Mouse (Mus musculus) myocyte (in vitro differentiated cells): Measurements from ENCODE around the gene Syn3. TPM values are rescaled to one million over a fixed set of nuclear protein-coding genes. Genes with fewer than 3 reads are reported as not detected.
A peak's percentile ranks its signal among the peaks of the same experiment; 100 is the strongest.

Source experiments
- H3K27me3 ChIP-seq: one replicate; pipeline ENCODE4 v1.6.1; 2011; ENCODE audit not compliant: control insufficient read depth, insufficient read depth, insufficient read length
- H3K36me3 ChIP-seq: one replicate; pipeline ENCODE4 v1.6.1; 2011; ENCODE audit not compliant: control insufficient read depth, insufficient read depth
- H3K4me2 ChIP-seq: one replicate; pipeline ENCODE4 v1.6.1; 2011; ENCODE audit warnings: low read depth, control low read depth
- H3K4me3 ChIP-seq: one replicate; pipeline ENCODE4 v1.5.1; 2011; ENCODE audit warnings: mild to moderate bottlenecking, control low read depth, moderate library complexity
- H3K79me2 ChIP-seq: one replicate; pipeline ENCODE4 v1.6.1; 2011; ENCODE audit not compliant: control insufficient read depth, insufficient read depth
- H3ac ChIP-seq: one replicate; pipeline ENCODE4 v1.6.1; 2011; ENCODE audit not compliant: control insufficient read depth, insufficient read length
- CEBPB ChIP-seq: IDR thresholded peaks from 2 replicates; pipeline ENCODE4 v1.6.1; 2011; ENCODE audit warnings: mild to moderate bottlenecking, moderate library complexity; ENCODE audit not compliant: poor library complexity, insufficient read depth, severe bottlenecking
- E2F4 ChIP-seq: IDR thresholded peaks from one replicate; pipeline ENCODE4 v1.6.1; 2011; ENCODE audit warnings: mild to moderate bottlenecking, control low read depth, moderate library complexity; ENCODE audit not compliant: insufficient read depth
- MAX ChIP-seq: IDR thresholded peaks from one replicate; pipeline ENCODE4 v1.6.1; 2011; ENCODE audit warnings: low read depth, mild to moderate bottlenecking, control low read depth
- MYOD1 ChIP-seq, 3 experiments: IDR thresholded peaks; one replicate each; pipeline ENCODE4 v1.6.1; 2011; ENCODE audit warnings: control low read depth in 2 of 3, low read depth in 2 of 3, mild to moderate bottlenecking in 2 of 3, moderate library complexity in 1 of 3; ENCODE audit not compliant: insufficient read length in 2 of 3, control insufficient read depth in 1 of 3
- MYOG ChIP-seq, 3 experiments: IDR thresholded peaks; one replicate each; pipeline ENCODE4 v1.6.1; 2011; ENCODE audit warnings: control low read depth in 2 of 3, low read depth in 2 of 3, mild to moderate bottlenecking in 2 of 3; ENCODE audit not compliant: insufficient read length in 2 of 3, control insufficient read depth in 1 of 3, insufficient read depth in 1 of 3
- POLR2A ChIP-seq: IDR thresholded peaks from one replicate; pipeline ENCODE4 v1.6.1; 2011; ENCODE audit warnings: low read depth, mild to moderate bottlenecking, control low read depth, moderate library complexity; ENCODE audit not compliant: insufficient read length
- POLR2AphosphoS2 ChIP-seq: IDR thresholded peaks from one replicate; pipeline ENCODE4 v1.6.1; 2011; ENCODE audit warnings: low read depth, control low read depth; ENCODE audit not compliant: insufficient read length
- REST ChIP-seq: IDR thresholded peaks from one replicate; pipeline ENCODE4 v1.6.1; 2011; ENCODE audit warnings: mild to moderate bottlenecking, control low read depth, moderate library complexity; ENCODE audit not compliant: insufficient read depth, insufficient read length
- SRF ChIP-seq: IDR thresholded peaks from one replicate; pipeline ENCODE4 v1.6.1; 2011; ENCODE audit warnings: low read depth; ENCODE audit not compliant: control insufficient read depth, insufficient read length
- TCF12 ChIP-seq: IDR thresholded peaks from one replicate; pipeline ENCODE4 v1.6.1; 2011; ENCODE audit warnings: mild to moderate bottlenecking, control low read depth; ENCODE audit not compliant: poor library complexity, insufficient read depth, severe bottlenecking
- TCF3 ChIP-seq: IDR thresholded peaks from one replicate; pipeline ENCODE4 v1.6.1; 2011; ENCODE audit warnings: low read depth, control low read depth; ENCODE audit not compliant: insufficient read length
- USF1 ChIP-seq: IDR thresholded peaks from one replicate; pipeline ENCODE4 v1.6.1; 2011; ENCODE audit warnings: low read depth, mild to moderate bottlenecking, control low read depth, moderate library complexity
- polyA plus RNA-seq: library from polyadenylated mRNA; unstranded; fragments of >200 nt; fragmentation: generic; extraction: Trizol; gene quantifications from one replicate; pipeline ENCODE4 v1.2.1, GENCODE M21; 2012; ENCODE audit warnings: missing spikeins

Syn3 gene
- polyA plus RNA-seq, 1 experiment = 0.08 TPM

DNA sequence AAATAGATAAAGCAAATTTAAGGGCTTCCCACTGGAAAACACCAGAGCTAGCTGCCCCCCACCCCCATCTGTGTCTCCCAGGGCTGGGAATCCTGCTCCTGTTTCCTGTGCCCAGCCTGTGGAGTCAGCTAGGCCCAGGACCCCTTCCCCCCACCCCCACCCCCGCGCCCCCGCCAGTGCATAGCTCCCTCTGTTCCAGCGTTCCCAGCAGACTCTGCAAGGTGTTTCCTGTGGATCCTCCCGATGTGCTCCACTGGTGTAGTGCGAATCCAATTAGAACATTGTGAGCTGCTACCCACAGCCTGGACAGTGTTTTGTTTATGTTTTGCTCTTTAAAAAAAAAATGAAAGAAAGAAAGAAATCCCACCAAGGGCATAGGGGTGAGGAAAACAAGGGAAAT lies 173.4 kb downstream of the Syn3 start:
- H3K4me3 ChIP-seq = no peak overlapping the region
- no peak overlapping the region for H3K4me2 ChIP-seq
- H3K27me3 ChIP-seq = no peaks in the 10 kb centered on the region
- peaks cover 7% of the 10 kb centered on the region for H3K79me2 ChIP-seq
- TF ChIP-seq E2F4 (no peak), MYOD1 (IDR thresholded peaks at IDR 0.05; ENCODE audit: control insufficient read depth in 1 of 3, insufficient read length in 2 of 3, low read depth in 2 of 3) (no peak), POLR2A (no peak), POLR2AphosphoS2 (no peak), CEBPB (no peak), MYOG (IDR thresholded peaks at IDR 0.05; ENCODE audit: control insufficient read depth in 1 of 3, insufficient read depth in 1 of 3, insufficient read length in 2 of 3, low read depth in 2 of 3) (no peak), TCF3 (no peak), USF1 (no peak), TCF12 (no peak), SRF (no peak), MAX (no peak), REST (no peak)
- no peak overlapping the region for H3ac ChIP-seq
- no peaks in the 10 kb centered on the region for H3K36me3 ChIP-seq

- no peak overlapping the region for H3K4me3 ChIP-seq
- no peak overlapping the region for H3ac ChIP-seq
- no peaks in the 10 kb centered on the region for H3K27me3 ChIP-seq
- TF ChIP-seq MYOD1 (IDR thresholded peaks at IDR 0.05; ENCODE audit: control insufficient read depth in 1 of 3, insufficient read length in 2 of 3, low read depth in 2 of 3) = no peak
- no peak for TF ChIP-seq CEBPB
- no peak for TF ChIP-seq TCF3
- H3K36me3 ChIP-seq = no peaks in the 10 kb centered on the region
- no peak overlapping the region for H3K4me2 ChIP-seq
- peaks cover 14% of the 10 kb centered on the region for H3K79me2 ChIP-seq
Measured at GRCm38 (mm10) chr10:86323275-86323994, 175.3 kb downstream of the Syn3 start.

- TF ChIP-seq USF1 (no peak), TCF12 (peak; percentile 30), POLR2A (no peak), TCF3 (no peak), MYOG (IDR thresholded peaks at IDR 0.05; ENCODE audit: control insufficient read depth in 1 of 3, insufficient read depth in 1 of 3, insufficient read length in 2 of 3, low read depth in 2 of 3) (peak in 2 of 3 experiments; percentile 45 to 64), POLR2AphosphoS2 (no peak), CEBPB (no peak), E2F4 (no peak), REST (no peak), SRF (no peak), MAX (no peak), MYOD1 (IDR thresholded peaks at IDR 0.05; ENCODE audit: control insufficient read depth in 1 of 3, insufficient read length in 2 of 3, low read depth in 2 of 3) (peak; percentile 41 to 75 (median 72))
- H3K4me3 ChIP-seq = no peak overlapping the region
- H3ac ChIP-seq = no peak overlapping the region
- H3K36me3 ChIP-seq = no peaks in the 10 kb centered on the region
- H3K27me3 ChIP-seq = no peaks in the 10 kb centered on the region
- no peak overlapping the region for H3K4me2 ChIP-seq
- peaks cover 14% of the 10 kb centered on the region for H3K79me2 ChIP-seq
Measured at GRCm38 (mm10) chr10:86322006-86322405, 176.7 kb downstream of the Syn3 start.

DNA sequence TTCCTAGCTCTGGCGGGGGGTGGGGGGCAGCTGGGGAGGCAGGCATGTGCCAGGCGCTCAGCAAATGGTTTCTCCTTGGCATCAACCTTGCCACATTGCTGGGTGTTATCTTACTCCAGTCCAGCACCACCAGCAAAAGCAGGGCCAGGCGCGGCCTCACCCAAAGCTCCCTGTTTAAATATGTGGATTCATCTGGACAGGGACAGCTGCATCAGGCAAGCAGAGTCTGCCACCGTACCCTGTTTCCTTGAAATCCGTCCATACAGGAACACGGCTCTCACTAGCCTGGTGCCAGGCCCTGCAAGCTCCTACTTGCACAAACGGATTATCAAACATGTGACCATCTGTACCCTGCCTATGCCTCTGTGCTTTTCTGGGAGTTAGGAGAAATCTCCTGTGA lies 177.5 kb downstream of the Syn3 start:
- Histone ChIP-seq H3K27me3 (no peaks in the 10 kb centered on the region), H3ac (no peak overlapping the region), H3K79me2 (peaks cover 14% of the 10 kb centered on the region), H3K4me3 (no peak overlapping the region), H3K36me3 (peaks cover 7% of the 10 kb centered on the region), H3K4me2 (no peak overlapping the region)
- TF ChIP-seq MYOD1 (IDR thresholded peaks at IDR 0.05; ENCODE audit: control insufficient read depth in 1 of 3, insufficient read length in 2 of 3, low read depth in 2 of 3) = peak in 2 of 3 experiments; percentile 46 to 66
- TF ChIP-seq REST = no peak
- TF ChIP-seq MYOG (IDR thresholded peaks at IDR 0.05; ENCODE audit: control insufficient read depth in 1 of 3, insufficient read depth in 1 of 3, insufficient read length in 2 of 3, low read depth in 2 of 3) = peak in 2 of 3 experiments; percentile 35 to 74
- TF ChIP-seq TCF12 = peak; percentile 76

DNA sequence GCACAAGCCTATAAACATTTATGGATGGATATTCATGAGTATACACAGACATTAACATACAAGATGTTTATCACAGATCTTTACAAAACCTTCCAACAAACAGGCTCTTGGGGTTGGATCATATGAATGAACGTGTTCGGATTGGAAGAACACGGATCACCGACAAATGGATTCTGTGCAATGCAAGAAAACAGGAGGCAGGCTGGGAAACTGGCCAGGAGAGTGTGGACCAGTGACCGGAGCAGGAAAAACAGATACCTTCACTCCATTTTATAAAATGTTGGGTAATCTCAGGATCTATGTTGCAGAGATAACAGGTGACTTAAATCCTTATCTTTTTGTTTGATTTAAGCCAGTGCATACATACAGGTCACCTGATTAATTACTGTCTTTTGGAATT lies 178.5 kb downstream of the Syn3 start:
- Histone ChIP-seq H3K36me3 (peaks cover 10% of the 10 kb centered on the region), H3K4me3 (no peak overlapping the region), H3K27me3 (no peaks in the 10 kb centered on the region), H3K79me2 (peaks cover 14% of the 10 kb centered on the region), H3K4me2 (no peak overlapping the region), H3ac (no peak overlapping the region)
- TF ChIP-seq TCF3 (no peak), REST (no peak), MAX (no peak)
